Mouse (Mus musculus) spleen, postnatal 36 days (tissue): ENCODE data around the gene Masp1.
A peak's percentile ranks its signal among the peaks of the same experiment; 100 is the strongest.

Experiments
- DNase-seq, 2 experiments: peaks; one replicate each; pipeline ENCODE4 v3.0.0; 2022; ENCODE audit warnings: low spot score in 2 of 2, mixed read lengths in 1 of 2

Masp1 gene

GRCm38 (mm10) chr16:23513401-23513800, 7.2 kb downstream of the Masp1 start:
- DNase-seq = no peak

GRCm38 (mm10) chr16:23511166-23511935, 9.3 kb downstream of the Masp1 start:
- no peak for DNase-seq

DNA sequence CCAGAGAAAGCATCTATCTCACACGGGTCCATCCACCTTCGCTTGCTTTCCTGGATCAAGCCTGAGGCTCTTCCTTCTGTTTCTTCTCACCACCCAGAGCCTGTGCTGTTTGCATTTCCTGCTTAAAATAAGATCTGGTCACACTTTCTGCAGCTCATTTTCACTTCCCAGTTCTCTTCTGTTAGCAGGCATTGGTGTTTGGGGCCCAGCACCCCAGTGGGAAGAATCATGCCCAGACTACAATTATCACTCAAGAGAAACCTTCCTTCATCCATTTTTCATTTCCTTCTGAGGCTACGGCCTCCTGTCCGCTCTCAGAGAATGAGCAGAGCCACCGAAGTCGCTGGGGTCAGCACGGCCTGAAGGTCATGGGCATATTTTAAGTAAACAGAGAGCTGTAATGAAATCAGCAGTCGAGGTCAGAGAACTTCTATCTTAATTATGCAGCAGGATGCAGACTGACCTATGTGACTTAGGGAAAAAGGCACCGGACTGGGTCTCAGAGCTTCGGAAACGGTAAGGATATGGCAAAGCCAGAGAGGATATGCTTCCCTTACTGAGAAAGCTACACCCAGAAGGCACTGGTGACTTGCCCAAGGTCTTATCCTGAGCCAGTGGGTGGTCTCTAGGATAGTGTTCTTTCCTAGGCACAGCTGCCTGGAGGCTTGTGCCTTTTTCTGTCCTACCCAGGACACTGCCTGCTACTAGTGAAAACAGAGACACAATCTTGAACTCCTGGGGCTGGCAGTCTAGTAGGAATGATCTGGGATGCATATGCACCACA, 14.5 kb downstream of the Masp1 start:
- peak; percentile 24 to 28 for DNase-seq

GRCm38 (mm10) chr16:23504320-23504744, 16.3 kb downstream of the Masp1 start:
- no peak for DNase-seq

- DNase-seq = no peak
These were observed 17.3 kb downstream of the Masp1 start for GRCm38 (mm10) chr16:23503351-23503750.

- DNase-seq = no peak
These were observed 18.1 kb downstream of the Masp1 start for GRCm38 (mm10) chr16:23502478-23502877.

DNA sequence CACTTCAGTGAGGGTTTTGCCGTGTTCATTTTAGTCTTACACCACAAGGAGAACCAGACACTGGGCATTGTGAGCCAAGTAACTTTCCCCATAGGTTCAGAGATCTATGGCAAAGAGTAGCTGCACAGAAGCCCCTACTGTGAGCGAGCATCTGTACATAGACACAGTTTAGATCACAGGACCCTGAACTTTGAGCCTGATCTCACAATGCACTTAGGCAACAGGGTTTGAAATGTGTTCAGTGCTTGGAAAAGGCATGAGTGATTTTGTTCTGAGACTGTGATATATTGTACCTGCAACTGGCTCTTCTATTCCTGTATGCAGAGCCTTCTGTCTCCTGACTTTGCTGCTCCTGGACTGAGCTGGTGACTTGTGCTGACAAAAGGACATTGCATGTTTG, 19.3 kb downstream of the Masp1 start:
- no peak for DNase-seq

- DNase-seq = no peak
These were observed 20.1 kb downstream of the Masp1 start for GRCm38 (mm10) chr16:23500558-23500957.

DNA sequence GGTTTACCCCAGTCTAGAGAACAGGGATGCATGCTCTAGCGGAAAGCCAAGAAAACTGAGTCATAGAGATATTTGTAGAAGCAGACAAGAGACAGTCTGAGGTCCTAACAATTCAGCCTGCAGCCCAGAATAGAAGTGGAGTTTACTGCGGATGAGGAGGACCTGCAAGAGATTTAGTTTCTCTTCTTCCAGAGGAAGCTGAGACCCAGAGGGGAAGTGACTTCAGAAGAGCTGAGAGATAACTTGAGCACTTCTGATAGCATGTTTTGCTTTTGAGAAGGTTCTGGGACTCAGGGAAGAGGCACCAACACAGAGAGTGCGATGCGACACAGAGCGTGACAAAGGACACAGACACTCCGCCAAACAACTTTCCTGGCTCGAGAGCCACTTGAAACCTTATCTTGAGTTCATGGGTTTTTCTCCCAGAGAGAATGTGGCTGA, 21.9 kb downstream of the Masp1 start:
- no peak for DNase-seq

DNA sequence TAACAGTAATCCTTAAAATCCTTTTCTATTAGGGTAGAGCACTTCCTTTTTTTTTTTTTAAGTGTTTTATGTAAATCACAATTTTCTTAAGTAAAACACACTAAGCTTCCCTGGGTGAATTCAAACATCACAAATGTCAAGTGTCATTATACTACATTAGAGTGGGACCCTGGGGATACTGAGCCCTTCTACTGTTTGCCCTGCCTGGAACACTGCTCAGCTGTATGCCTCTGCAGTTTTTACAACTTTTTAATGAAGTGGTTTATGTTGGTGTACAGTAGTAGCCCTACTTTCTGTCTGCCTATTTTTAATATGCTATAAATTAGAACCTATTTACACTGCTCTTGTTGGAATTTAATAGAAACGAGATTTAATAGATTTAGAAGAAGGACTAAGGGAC, 22.7 kb downstream of the Masp1 start:
- DNase-seq = no peak

DNA sequence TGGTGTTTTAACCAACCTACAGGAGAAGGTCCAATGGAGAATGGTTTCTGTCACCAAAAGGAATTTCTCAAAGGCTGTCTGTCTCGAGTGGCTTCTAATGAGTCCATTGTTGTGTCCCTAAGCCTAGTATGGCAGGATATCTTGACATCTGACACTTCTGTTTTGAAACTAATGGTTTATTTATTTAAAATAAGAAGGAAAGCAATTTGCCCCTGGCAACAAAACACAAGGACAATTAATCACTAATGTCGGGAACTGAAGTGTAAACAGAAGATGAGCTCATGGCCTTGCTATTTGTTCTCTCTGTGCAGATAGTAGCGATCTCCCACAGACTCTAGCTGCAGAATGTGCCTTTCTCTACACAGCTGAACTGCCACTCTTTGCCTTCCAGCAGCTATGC, 23.2 kb downstream of the Masp1 start:
- no peak for DNase-seq

DNA sequence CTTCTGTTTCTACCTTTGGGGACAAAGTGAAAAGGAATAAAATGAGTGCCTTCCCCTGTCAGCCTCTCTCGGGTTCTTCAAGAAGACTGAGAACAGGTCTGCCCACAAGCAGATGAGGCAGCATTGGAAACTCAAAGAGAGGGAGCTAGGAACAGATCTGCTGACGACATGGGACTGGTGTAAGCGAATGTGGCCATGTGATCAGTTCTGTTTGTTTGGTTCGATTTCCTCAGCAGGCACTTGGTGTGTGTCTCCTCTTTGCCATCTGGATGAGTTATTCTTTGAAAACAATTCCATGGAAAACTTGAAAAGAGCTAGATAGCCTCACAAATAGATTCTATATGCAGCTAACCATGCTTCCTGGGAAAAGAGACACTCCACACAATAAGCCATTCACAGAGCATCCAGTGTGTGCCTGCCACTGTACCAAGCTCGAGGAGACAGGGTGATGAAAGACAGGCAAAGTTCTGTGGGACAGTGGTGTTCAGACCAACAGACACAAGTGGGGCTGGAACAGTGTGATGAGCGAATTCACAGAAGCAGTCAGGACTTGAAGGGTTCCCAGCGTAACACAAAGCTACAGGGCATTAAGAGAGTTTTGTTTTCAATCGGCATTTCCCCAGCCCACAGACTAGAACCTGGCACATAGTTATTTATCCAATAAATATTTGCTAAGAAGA, 24.2 kb downstream of the Masp1 start:
- no peak for DNase-seq

- no peak for DNase-seq
These were observed 27.8 kb downstream of the Masp1 start for GRCm38 (mm10) chr16:23492783-23493182.

DNA sequence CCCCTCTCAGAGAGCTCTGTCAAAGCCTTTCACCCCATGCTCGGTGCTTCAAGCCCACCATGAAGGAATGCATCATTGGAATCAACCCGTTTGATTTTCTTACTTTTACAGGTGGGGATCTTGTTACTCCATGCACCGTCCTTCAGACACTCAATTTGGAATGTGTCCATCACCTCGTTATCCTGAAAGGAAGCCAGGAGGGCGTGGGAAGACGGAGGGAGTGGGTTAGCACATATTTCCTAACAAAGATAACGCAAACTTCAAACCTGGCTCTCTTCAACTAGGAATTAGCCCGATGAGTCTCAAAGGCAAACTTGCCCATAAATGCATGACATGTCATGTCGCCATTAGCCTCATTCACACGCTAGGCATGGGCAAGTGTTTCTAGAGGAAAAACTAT, 37.3 kb downstream of the Masp1 start:
- DNase-seq = no peak

GRCm38 (mm10) chr16:23482846-23483245, 37.8 kb downstream of the Masp1 start:
- DNase-seq = no peak

DNA sequence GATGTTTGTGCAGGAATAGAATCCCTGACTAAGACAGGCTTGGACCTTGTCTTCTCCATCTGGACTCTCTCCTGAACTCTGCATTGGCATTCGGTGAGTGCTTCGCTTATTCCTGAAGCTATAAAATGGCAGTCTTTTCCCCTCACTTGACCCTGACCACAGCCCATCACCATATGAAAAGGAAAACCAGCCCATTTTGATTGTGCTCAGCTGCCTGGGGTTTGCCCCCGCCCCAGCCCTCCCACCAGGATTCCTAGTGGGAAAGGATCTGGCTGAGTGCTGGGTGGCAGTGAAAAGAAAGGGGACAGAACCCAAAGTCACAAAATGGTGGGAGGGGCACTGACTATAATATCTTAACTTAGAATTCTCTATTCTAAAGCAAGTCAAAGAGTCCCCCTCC, 38.4 kb downstream of the Masp1 start:
- DNase-seq = no peak

GRCm38 (mm10) chr16:23479872-23480603, 40.6 kb downstream of the Masp1 start:
- DNase-seq = no peak

DNA sequence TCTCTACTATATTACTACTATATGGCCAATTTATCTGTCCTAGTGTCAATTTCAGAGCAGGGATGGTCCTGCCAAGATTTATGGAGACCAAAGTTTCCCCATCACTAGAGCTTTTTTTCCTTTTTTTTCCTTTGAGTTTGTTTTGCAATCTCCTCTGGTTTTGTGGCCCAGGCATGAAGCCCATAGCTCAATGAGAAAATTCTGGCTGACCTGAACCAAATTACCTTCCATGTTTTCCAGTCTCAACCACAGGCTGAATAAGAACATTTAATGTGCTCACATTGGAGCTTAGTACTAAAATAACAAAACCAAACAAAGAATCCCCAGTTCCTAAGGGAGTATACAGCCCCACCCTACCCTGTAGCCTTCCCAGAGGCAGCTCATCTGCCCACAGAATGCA, 44.0 kb downstream of the Masp1 start:
- no peak for DNase-seq

DNA sequence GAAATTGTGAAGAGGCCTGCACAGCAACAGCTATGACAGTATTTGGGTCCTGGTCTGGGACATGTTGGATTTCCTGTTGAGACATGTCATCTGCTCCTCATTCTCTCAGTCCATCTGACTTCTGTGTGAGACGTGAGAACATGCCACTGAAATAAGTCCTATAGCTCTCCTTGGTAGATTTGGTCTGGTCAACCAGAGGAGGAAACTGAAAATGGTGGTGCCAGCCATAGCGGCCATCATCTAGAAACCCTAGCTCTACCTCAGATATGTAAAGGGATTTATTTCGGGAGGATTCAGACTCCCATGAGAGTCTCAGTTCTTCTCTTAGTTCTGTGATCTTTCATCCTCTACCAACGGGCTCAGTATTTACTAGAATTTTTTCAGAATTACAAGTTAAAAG, 45.0 kb downstream of the Masp1 start:
- DNase-seq = no peak

- no peak for DNase-seq
These were observed 48.6 kb downstream of the Masp1 start for GRCm38 (mm10) chr16:23472046-23472445.

- no peak for DNase-seq
These were observed 49.1 kb downstream of the Masp1 start for GRCm38 (mm10) chr16:23471551-23471950.
